Mouse (Mus musculus): ENCODE measurements around the gene Gsta4. TPM values are rescaled to one million over a fixed set of nuclear protein-coding genes. Genes with fewer than 3 reads are reported as not detected.
"Not testable (repeated sequence)": the region's sequence is repeated elsewhere in the genome, so short reads cannot be mapped to it uniquely, and the experiment has no call there.

Gsta4 gene
- polyA plus RNA-seq, 1 experiment = 85.9 TPM

DNA sequence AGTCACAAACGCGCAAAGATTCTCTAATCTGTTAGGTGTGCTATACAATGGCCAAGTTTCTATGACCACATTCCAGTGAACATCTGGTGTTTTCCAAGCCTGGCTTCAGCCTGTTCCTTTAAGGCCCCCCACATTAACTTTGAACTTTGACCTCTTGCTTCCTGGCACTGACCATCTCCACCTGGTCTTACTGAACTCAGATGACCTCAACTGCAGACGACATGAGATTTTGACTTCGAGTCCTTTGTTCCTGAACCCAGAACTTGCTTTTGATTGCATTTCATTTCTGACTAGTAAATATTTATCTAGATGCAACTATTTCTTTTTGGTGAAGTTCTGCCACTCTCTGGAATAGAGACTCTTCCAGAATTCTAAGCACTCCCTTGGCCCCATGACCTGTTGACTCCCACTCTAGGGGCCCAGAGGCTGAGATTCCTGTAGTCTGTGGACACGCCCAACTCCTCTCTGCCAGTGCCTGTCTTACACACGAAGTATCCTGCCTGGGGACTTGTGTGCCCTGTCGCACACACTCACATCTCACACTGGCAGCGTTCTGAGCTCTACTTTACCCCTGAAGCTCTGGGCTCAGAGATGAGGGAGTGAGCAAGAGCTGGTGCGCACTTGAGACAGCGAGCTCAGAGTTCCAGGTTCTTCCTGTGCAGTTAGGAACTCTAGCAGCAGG is 40.8 kb downstream of the Gsta4 start:
- no peak for DNase-seq
- no peak overlapping the region for H3K4me3 ChIP-seq (replicated peaks; ENCODE audit: extremely low read depth, low read depth, low read length)
- H3K4me1 ChIP-seq (ENCODE audit: control insufficient read depth, insufficient read depth, low read length) = no peaks in the 10 kb centered on the region
- WGBS = 65% methylated on average over 10 of the region's 10 CpGs
- TF ChIP-seq POLR2A (IDR thresholded peaks at IDR 0.05; ENCODE audit: borderline replicate concordance, extremely low read depth, low read depth, low read length) (no peak), CTCF (IDR thresholded peaks at IDR 0.05; ENCODE audit: insufficient read depth, low read length) (no peak)

DNA sequence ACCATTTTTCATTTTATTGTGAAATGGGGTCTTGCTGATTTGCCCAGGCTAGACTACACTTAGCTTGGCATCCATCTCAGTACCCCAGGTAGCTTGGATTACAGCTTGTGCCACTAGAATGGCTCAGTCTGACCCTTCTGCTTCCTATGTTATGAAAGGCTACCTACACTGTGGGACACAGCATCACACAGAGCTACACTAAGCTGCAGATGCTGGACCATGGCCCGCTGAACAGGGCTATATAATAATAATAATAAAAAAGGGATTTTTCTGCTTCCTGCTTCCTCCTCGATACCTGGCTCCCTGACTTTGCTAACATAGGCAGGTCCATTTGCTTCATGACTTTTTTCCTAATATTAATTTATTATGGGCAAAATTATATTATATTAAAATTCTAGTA is 41.8 kb downstream of the Gsta4 start:
- DNase-seq = no peak
- 86% methylated on average over 2 of the region's 2 CpGs for WGBS
- Histone ChIP-seq H3K4me1 (ENCODE audit: control insufficient read depth, insufficient read depth, low read length) (no peaks in the 10 kb centered on the region), H3K4me3 (replicated peaks; ENCODE audit: extremely low read depth, low read depth, low read length) (no peak overlapping the region)
- TF ChIP-seq CTCF (IDR thresholded peaks at IDR 0.05; ENCODE audit: insufficient read depth, low read length) (no peak), POLR2A (IDR thresholded peaks at IDR 0.05; ENCODE audit: borderline replicate concordance, extremely low read depth, low read depth, low read length) (no peak)

DNA sequence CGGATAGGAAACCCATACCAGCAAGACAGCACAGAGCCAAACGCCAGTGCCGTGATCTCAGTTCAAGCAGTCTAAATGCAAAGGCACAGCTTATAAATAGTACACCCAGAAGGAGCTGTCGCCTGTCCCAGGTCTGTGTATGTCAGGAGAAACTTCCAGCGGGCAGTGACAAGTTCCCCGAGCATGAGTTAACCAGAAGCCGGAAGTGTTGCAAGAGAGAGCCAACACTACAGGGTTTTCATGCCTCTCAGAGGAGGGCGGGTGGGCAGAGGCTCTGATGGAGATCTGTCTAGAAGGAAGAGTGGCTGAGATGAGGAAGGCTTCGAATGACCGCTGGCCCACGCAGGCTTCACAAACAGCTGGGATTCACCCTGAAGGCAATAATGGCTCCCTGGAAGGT is 42.7 kb downstream of the Gsta4 start:
- Histone ChIP-seq H3K4me1 (ENCODE audit: control insufficient read depth, insufficient read depth, low read length) (no peaks in the 10 kb centered on the region), H3K4me3 (replicated peaks; ENCODE audit: extremely low read depth, low read depth, low read length) (no peak overlapping the region)
- 54% methylated on average over 11 of the region's 11 CpGs for WGBS
- TF ChIP-seq CTCF (IDR thresholded peaks at IDR 0.05; ENCODE audit: insufficient read depth, low read length) = no peak
- no peak for TF ChIP-seq POLR2A (IDR thresholded peaks at IDR 0.05; ENCODE audit: borderline replicate concordance, extremely low read depth, low read depth, low read length)
- DNase-seq = no peak

DNA sequence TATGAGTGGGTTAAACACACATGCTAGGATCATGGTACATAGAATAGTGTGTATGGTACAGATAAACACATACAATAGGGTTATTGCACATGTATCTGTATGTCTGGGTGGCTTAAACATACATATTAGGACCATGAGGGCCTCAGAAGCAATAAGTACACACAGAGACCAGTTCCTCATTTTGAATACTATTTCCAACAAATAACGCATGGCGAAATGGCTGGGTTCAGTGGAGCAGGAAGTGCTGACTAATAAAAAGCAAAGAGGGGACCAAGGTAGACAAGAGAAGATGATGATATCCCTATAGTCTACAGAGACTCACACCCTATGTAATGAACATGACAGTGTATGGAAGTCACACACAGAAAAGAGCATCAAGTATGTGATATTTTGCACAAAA is 45.5 kb downstream of the Gsta4 start:
- 85% methylated on average over 2 of the region's 2 CpGs for WGBS
- H3K4me1 ChIP-seq (ENCODE audit: control insufficient read depth, insufficient read depth, low read length) = no peaks in the 10 kb centered on the region
- DNase-seq = no peak
- TF ChIP-seq CTCF (IDR thresholded peaks at IDR 0.05; ENCODE audit: insufficient read depth, low read length) (no peak), POLR2A (IDR thresholded peaks at IDR 0.05; ENCODE audit: borderline replicate concordance, extremely low read depth, low read depth, low read length) (no peak)
- no peak overlapping the region for H3K4me3 ChIP-seq (replicated peaks; ENCODE audit: extremely low read depth, low read depth, low read length)

DNA sequence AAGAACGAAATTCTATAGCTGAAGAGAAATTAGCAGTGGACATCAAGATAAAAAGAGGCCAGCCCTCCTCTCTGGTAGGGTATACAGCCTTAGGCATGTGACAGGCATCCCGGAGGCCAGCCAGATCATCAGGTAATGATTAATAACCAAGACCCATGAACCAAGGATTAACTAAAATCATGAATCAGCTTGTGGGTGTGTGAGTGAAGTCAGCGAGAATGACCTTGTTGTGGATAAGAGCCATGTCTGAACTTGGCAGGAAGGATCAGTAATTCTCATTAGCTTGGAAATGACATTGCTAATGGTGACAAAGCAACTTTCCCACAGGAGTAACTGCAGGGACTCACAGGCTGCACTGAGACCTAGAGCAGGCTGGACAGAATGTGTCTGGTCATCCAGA is 47.1 kb downstream of the Gsta4 start:
- WGBS = 46% methylated on average over 3 of the region's 3 CpGs
- H3K4me3 ChIP-seq (replicated peaks; ENCODE audit: extremely low read depth, low read depth, low read length); H3K4me1 ChIP-seq (ENCODE audit: control insufficient read depth, insufficient read depth, low read length); DNase-seq: not testable (repeated sequence)

GRCm38 (mm10) chr9:78230461-78230860 is 47.9 kb downstream of the Gsta4 start, which contains the start of gene Gsta1:
Gsta1 (plus strand) TSS chr9:78230656.
- not testable (repeated sequence) for DNase-seq; H3K4me3 ChIP-seq (replicated peaks; ENCODE audit: extremely low read depth, low read depth, low read length); H3K4me1 ChIP-seq (ENCODE audit: control insufficient read depth, insufficient read depth, low read length)
- WGBS = 76% methylated on average over 2 of the region's 3 CpGs

DNA sequence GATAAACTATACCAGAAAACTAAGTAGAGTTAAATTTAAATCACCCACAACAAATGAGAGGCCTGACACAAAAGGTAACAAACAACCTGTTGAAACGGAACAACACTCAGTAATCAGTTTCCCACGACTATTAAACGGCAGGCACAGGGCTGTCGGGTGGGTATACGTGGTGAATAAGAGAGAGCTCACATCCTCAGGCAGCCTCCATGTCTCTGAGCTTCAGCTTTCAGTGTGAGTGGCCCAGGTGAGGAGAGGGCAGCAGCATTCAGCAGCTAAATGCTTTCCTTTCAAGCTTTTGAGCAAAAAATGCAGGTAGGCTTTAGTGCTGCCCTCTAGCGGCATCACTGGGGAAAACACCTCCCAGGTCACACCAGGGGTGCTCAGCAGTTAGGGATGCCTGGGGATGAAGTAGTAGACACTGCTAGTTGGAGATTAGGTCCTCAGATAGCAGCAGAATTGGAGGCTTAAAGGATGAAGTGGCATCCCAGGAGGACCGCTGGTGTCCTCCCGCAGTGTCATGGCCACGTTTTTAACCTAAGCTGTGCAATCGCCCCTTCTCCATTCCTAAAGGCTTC is 50.6 kb downstream of the Gsta4 start:
- not testable (repeated sequence) for H3K4me1 ChIP-seq (ENCODE audit: control insufficient read depth, insufficient read depth, low read length); DNase-seq; H3K4me3 ChIP-seq (replicated peaks; ENCODE audit: extremely low read depth, low read depth, low read length)
- no CpG with 5 or more reads among the region's 10 CpGs for whole genome bisulfite sequencing

DNA sequence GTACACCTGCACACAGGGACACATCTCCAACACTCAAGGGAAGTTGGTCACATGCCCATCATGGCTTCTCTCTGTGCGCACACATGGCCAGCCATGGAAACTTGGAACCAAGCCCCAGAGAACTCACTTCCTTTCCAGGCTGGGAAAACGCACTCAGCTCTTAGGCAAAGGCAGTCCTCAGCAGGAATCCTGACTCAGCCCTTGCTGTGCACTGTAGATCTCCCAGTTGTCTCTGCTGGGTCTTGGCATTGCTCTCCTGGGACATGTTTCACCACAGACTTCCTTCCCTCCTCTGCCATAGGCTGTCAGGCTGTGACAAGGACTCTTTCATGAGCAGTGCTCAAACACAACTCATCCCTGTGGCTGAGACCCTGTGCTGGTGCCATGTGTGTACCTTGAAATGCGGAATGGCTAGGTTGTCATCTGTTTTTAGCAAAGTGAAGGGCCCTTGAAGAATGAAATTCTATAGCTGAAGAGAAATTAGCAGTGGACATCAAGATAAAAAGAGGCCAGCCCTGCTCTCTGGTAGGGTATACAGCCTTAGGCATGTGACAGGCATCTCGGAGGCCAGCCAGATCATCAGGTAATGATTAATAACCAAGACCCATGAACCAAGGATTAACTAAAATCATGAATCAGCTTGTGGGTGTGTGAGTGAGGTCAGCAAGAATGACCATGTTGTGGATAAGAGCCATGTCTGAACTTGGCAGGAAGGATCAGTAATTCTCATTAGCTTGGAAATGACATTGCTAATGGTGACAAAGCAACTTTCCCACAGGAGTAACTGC is 73.3 kb downstream of the Gsta4 start:
- not testable (repeated sequence) for DNase-seq; H3K4me3 ChIP-seq (replicated peaks; ENCODE audit: extremely low read depth, low read depth, low read length); H3K4me1 ChIP-seq (ENCODE audit: control insufficient read depth, insufficient read depth, low read length)
- WGBS = 44% methylated on average over 4 of the region's 4 CpGs

DNA sequence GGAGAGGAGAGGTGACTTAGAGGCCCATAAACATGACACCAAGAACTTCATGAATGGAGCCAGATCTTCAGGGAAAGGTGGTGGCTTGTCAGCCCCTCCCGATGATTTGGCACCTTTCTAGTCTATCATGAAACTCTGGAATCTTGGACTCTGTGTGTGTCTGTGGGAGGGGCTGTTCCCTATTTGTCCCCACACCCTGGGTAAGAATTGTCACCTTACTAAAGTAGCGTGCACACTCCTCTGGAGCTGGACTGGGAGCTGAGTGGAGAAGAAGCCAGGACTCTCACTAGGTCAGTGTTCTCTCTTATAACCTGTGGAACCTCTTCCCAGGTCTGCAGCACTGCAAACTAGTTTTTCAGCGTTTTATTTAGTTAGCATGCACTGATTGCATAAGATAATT is 74.3 kb downstream of the Gsta4 start, which contains the start of gene Gm3776:
Gm3776 (plus strand) TSS at position 216 of the 400 bp plus-strand sequence.
- not testable (repeated sequence) for DNase-seq; H3K4me3 ChIP-seq (replicated peaks; ENCODE audit: extremely low read depth, low read depth, low read length); H3K4me1 ChIP-seq (ENCODE audit: control insufficient read depth, insufficient read depth, low read length)
- 78% methylated on average over 2 of the region's 3 CpGs for WGBS

Other genes starting within 250 kb of the Gsta4 start
- gene Gcm1, start 130.8 kb upstream of the Gsta4 start, polyA plus RNA-seq (2012; rRNA removed) = not detected in 2 replicates
- 67.7 and 79.3 TPM in 2 replicates for gene Fbxo9, start 73.7 kb upstream of the Gsta4 start, polyA plus RNA-seq (2012; rRNA removed)
- gene Ick, start 73.6 kb upstream of the Gsta4 start, polyA plus RNA-seq (2012; rRNA removed) = 21.1 and 23.7 TPM in 2 replicates
- 0.27 and 1.7 TPM in 2 replicates for gene Gsta1, start 47.9 kb downstream of the Gsta4 start, polyA plus RNA-seq (2012; rRNA removed)
- 1.4 TPM in 1 of 2 replicates, not detected in the other for gene Gm3776, start 74.4 kb downstream of the Gsta4 start, polyA plus RNA-seq (2012; rRNA removed)
- not detected in 2 replicates for gene Gm10639, start 107.1 kb downstream of the Gsta4 start, polyA plus RNA-seq (2012; rRNA removed)
- gene Omt2a, start 132.0 kb downstream of the Gsta4 start, polyA plus RNA-seq (2012; rRNA removed) = not detected in 2 replicates
- gene Omt2b, start 144.8 kb downstream of the Gsta4 start, polyA plus RNA-seq (2012; rRNA removed) = not detected in 2 replicates
- gene Gsta2, start 173.0 kb downstream of the Gsta4 start, polyA plus RNA-seq (2012; rRNA removed) = 1.9 and 5.0 TPM in 2 replicates
- 0.22 TPM in 1 of 2 replicates, not detected in the other for gene Dppa5a, start 185.4 kb downstream of the Gsta4 start, polyA plus RNA-seq (2012; rRNA removed)
- gene Ooep, start 196.0 kb downstream of the Gsta4 start, polyA plus RNA-seq (2012; rRNA removed) = 0.28 and 0.37 TPM in 2 replicates
- 0.05 and 0.06 TPM in 2 replicates for gene Ddx43, start 213.0 kb downstream of the Gsta4 start, polyA plus RNA-seq (2012; rRNA removed)